Mouse (Mus musculus) small intestine, adult 2 months (tissue): ENCODE data around the gene Neurod6. TPM values are rescaled to one million over a fixed set of nuclear protein-coding genes. Genes with fewer than 3 reads are reported as not detected.

ENCODE experiments used
- H3K27ac ChIP-seq: fragments of 200-500 bp; 2 replicates; pipeline ENCODE4 v1.5.1; 2012; ENCODE audit warnings: low read depth, low read length, control low read depth, inconsistent platforms; ENCODE audit not compliant: insufficient read depth
- H3K27me3 ChIP-seq: fragments of 200-500 bp; 2 replicates; pipeline ENCODE4 v1.6.1; 2012; ENCODE audit warnings: mild to moderate bottlenecking, moderate library complexity, low read length, inconsistent platforms; ENCODE audit not compliant: control insufficient read depth, insufficient read depth
- H3K36me3 ChIP-seq: fragments of 200-500 bp; 2 replicates; pipeline ENCODE4 v1.6.1; 2012; ENCODE audit warnings: mild to moderate bottlenecking, low read length, control low read depth, inconsistent platforms; ENCODE audit not compliant: control insufficient read depth, insufficient read depth
- H3K4me1 ChIP-seq: fragments of 200-500 bp; 2 replicates; pipeline ENCODE4 v1.6.1; 2012; ENCODE audit warnings: low read length, inconsistent platforms, mixed read lengths; ENCODE audit not compliant: control insufficient read depth, insufficient read depth, insufficient read length
- H3K4me3 ChIP-seq: fragments of 200-500 bp; 2 replicates; pipeline ENCODE4 v1.5.1; 2012; ENCODE audit warnings: low read depth, mild to moderate bottlenecking, control low read depth, inconsistent platforms, low read length, moderate library complexity
- CTCF ChIP-seq: fragments of 200-500 bp; IDR thresholded peaks from 2 replicates; pipeline ENCODE4 v1.5.1; 2012; ENCODE audit warnings: low read depth, mild to moderate bottlenecking, control low read depth, inconsistent platforms, low read length, moderate library complexity, mixed read lengths; ENCODE audit not compliant: insufficient replicate concordance, insufficient read length; ENCODE audit errors: extremely low read depth
- POLR2A ChIP-seq: fragments of 200-500 bp; IDR thresholded peaks from 2 replicates; pipeline ENCODE4 v1.6.1; 2012; ENCODE audit warnings: low read depth, mild to moderate bottlenecking, control low read depth, inconsistent platforms, low read length, moderate library complexity
- WGBS: fragments of 180-500 bp; shearing (Covaris S2); methylation state at CpG from one replicate; pipeline ENCODE4 v1.1.7; 2018; 5-methylcytosine and 5-hydroxymethylcytosine counted together
- polyA plus RNA-seq: library from polyadenylated mRNA; depleted of rRNA; stranded (reverse); fragments of >200 nt; gene quantifications from 2 replicates; pipeline ENCODE4 v1.2.3, GENCODE M21; 2012

Neurod6 gene
- polyA plus RNA-seq, 1 experiment: not detected

GRCm38 (mm10) chr6:55667801-55668200, 13.3 kb downstream of the Neurod6 start:
- TF ChIP-seq POLR2A (no peak), CTCF (no peak)
- 63% methylated on average over 3 of the region's 3 CpGs for WGBS
- Histone ChIP-seq H3K36me3 (no peaks in the 10 kb centered on the region), H3K4me1 (no peaks in the 10 kb centered on the region), H3K27me3 (no peaks in the 10 kb centered on the region), H3K4me3 (no peak overlapping the region), H3K27ac (no peak overlapping the region)

GRCm38 (mm10) chr6:55661126-55661915, 19.7 kb downstream of the Neurod6 start:
- TF ChIP-seq CTCF (no peak), POLR2A (no peak)
- H3K27ac ChIP-seq: no peak overlapping the region
- no peaks in the 10 kb centered on the region for H3K4me1 ChIP-seq
- H3K4me3 ChIP-seq: no peak overlapping the region
- WGBS: 54% methylated on average over 5 of the region's 5 CpGs
- no peaks in the 10 kb centered on the region for H3K36me3 ChIP-seq
- H3K27me3 ChIP-seq: no peaks in the 10 kb centered on the region; the same call in 1 of the 2 replicates

DNA sequence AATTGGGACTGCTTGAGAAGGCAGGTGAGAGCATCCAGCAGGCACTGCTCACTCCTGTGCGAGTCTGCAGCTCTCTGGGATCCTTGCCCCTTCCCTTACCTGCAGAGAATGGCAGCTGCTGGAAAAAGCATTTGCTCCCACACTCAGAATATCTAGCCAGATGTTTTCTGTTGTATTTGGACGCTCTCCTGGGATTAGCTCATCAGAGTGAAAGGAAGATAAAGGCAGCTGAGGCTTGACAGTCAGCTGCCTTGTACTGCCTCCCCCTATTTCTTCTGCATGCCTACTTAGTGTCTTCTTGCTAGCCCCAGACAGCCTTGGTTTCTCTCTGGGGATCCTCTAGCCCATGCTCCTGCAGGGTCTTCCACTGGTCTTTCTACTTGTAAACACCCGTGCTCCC, 31.1 kb downstream of the Neurod6 start:
- TF ChIP-seq POLR2A (no peak), CTCF (no peak)
- 42% methylated on average over 3 of the region's 3 CpGs for WGBS
- H3K36me3 ChIP-seq: no peaks in the 10 kb centered on the region

DNA sequence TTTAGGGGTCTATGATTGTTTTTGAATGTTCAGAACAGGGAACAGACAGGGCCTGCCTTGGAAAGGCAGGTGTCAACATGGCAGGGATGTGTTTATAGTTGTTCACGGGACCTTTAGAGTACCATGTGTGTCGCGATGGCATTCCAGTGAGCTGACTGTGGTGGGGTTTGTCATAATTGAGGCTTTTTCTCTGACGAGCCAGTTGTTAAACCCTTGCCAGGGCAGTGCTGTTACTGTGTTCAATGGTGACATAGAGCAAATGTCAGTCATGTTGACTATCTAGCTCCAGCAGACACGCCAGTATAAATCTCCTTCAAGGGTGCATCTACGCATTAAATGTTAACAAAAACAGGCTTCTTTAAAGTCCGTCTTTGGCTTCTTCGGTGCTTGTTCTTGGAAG, 31.5 kb downstream of the Neurod6 start:
- WGBS: 69% methylated on average over 8 of the region's 8 CpGs
- TF ChIP-seq CTCF (no peak), POLR2A (no peak)
- no peak overlapping the region for H3K4me3 ChIP-seq
- no peak overlapping the region for H3K27ac ChIP-seq
- H3K36me3 ChIP-seq: no peaks in the 10 kb centered on the region
- no peaks in the 10 kb centered on the region for H3K27me3 ChIP-seq
- H3K4me1 ChIP-seq: no peaks in the 10 kb centered on the region

More for the DNA sequence above, 31.1 kb downstream of the Neurod6 start:
- Histone ChIP-seq H3K27ac (no peak overlapping the region), H3K27me3 (no peaks in the 10 kb centered on the region), H3K4me3 (no peak overlapping the region), H3K4me1 (no peaks in the 10 kb centered on the region)

GRCm38 (mm10) chr6:55648886-55649285, 32.2 kb downstream of the Neurod6 start:
- 69% methylated on average over 3 of the region's 3 CpGs for WGBS
- H3K27ac ChIP-seq: no peak overlapping the region
- no peaks in the 10 kb centered on the region for H3K36me3 ChIP-seq
- H3K27me3 ChIP-seq: no peaks in the 10 kb centered on the region
- H3K4me1 ChIP-seq: no peaks in the 10 kb centered on the region
- TF ChIP-seq CTCF (no peak), POLR2A (no peak)
- no peak overlapping the region for H3K4me3 ChIP-seq

DNA sequence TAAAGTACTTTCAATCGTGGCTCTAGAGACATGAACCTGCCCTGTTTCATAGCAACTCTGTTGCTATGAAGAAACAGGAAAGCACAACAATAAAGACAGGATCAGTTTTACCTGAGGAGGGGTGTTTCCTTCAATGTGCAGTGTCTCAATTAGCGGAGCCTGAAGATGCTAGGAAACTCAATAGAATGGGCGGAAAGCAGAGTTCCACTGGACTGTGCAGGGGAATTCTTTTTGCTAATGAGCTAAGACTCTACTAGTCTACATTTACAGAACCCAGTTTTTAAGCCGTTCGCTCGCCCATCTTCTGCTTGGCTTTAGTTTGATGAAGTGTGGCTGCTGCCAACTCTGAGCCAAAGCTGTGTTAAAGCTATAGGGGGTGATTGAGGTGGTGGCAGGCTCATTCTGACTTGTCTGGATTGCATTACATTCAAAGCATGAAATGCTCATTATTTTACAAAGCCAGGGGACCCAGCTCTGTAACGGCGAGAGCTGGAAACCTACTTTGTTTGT, 33.2 kb downstream of the Neurod6 start:
- Histone ChIP-seq H3K27me3 (no peaks in the 10 kb centered on the region), H3K4me1 (no peaks in the 10 kb centered on the region), H3K4me3 (no peak overlapping the region), H3K36me3 (no peaks in the 10 kb centered on the region), H3K27ac (no peak overlapping the region)
- 68% methylated on average over 8 of the region's 8 CpGs for WGBS
- TF ChIP-seq POLR2A: no peak
- TF ChIP-seq CTCF: no peak

- no peak for TF ChIP-seq POLR2A
- TF ChIP-seq CTCF: no peak
- Histone ChIP-seq H3K4me1 (no peaks in the 10 kb centered on the region), H3K27me3 (no peaks in the 10 kb centered on the region), H3K36me3 (no peaks in the 10 kb centered on the region), H3K27ac (no peak overlapping the region), H3K4me3 (no peak overlapping the region)
- 39% methylated on average over 9 of the region's 9 CpGs for WGBS
These were observed 34.1 kb downstream of the Neurod6 start for GRCm38 (mm10) chr6:55646824-55647560.
